18 mouse cellular contexts compared by ENCODE assay signal in the genomic region with DNA sequence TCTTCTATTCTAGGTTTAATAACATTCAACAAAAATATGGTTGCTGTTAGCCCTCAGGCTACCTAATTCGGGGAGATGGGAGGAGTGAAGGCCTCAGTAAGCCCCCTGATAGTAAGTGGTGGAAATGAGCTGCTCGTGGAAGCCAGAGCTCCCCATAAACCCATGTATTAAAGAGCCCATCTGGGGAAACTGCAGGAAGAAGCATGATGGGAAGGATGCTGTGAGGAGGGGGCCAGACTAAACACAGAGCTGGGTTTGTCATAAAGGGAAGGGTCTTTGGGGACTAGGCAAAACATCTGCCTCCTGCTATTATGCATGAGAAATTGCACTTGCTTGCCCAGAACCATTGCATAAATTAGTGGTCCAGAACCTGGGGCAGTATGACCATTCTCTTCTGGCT.
"Had no signal": no experiment of that assay in that cellular context is flagged by ENCODE, and none has a peak within 500 bp of the region (broad histone marks: within the 10 kb centered on the region; RNA-seq: fewer than 3 reads in every experiment).

No protein-coding gene starts in this region.

- DNase-seq: kidney, adult 11 months; kidney, adult 8-10 months; kidney, postnatal 4 days; left cerebral cortex, postnatal 4 days; liver, postnatal 0 days; lung, embryonic 14.5 days; retina, postnatal 1 day; right cerebral cortex, postnatal 25 days; spleen, adult 18-20 months; thymus, postnatal 25 days had no signal

- H3K27ac ChIP-seq: intestine, embryonic 15.5 days; kidney, embryonic 15.5 days; limb, embryonic 13.5 days; liver, embryonic 14.5 days; macrophage; stomach, embryonic 15.5 days had no signal

- H3K9me3 ChIP-seq: intestine, embryonic 15.5 days; kidney, embryonic 15.5 days; limb, embryonic 13.5 days; stomach, embryonic 15.5 days had no signal

- H3K9ac ChIP-seq: intestine, embryonic 15.5 days; kidney, embryonic 15.5 days; limb, embryonic 13.5 days; liver, embryonic 14.5 days; liver, postnatal 0 days; lung, embryonic 14.5 days; stomach, embryonic 15.5 days had no signal

- H3K36me3 ChIP-seq: intestine, embryonic 15.5 days; kidney, embryonic 15.5 days; limb, embryonic 13.5 days; stomach, embryonic 15.5 days had no signal

- H3K27me3 ChIP-seq: intestine, embryonic 15.5 days; kidney, embryonic 15.5 days; limb, embryonic 13.5 days; stomach, embryonic 15.5 days had no signal

- H3K4me2 ChIP-seq: intestine, embryonic 15.5 days; kidney, embryonic 15.5 days; limb, embryonic 13.5 days; liver, embryonic 11.5 days; lung, embryonic 14.5 days; stomach, embryonic 15.5 days had no signal

- H3K4me3 ChIP-seq: intestine, embryonic 15.5 days; kidney, embryonic 15.5 days; limb, embryonic 13.5 days; stomach, embryonic 15.5 days had no signal

- ATAC-seq: intestine, embryonic 15.5 days; liver, postnatal 0 days; lung, postnatal 0 days had no signal

- H3K4me1 ChIP-seq: intestine, embryonic 15.5 days had no signal
